Mouse (Mus musculus): Measurements from ENCODE around the gene Svs5.

Gene Svs5

GRCm38 (mm10) chr2:164377478-164378426, 45.2 kb downstream of the Svs5 start:
- DNase-seq (ENCODE audit: extremely low read depth, insufficient read length, low spot score), result peak; percentile 43

- no peak for DNase-seq (ENCODE audit: extremely low read depth, insufficient read length, low spot score)
Measured at GRCm38 (mm10) chr2:164381726-164382125, 49.2 kb downstream of the Svs5 start.

DNA sequence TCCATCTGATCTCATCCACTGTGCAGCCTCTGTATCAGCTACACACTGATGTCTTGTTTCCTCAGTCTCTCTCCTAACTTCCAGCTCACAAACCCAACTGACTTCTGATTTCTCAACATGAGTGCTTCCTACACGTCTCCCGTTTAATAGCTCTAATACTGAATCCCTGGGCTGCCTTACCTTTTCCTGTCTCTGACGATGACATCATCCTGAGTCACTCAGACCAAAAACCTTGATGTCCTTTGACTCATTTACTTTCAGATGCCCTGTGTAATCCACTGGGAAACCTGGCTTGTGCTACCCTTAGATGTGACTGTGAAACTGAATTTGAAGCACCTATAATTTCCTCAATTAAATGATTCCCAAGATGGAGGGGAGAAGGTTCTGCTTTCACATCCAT, 50.4 kb downstream of the Svs5 start:
- no peak for DNase-seq (ENCODE audit: extremely low read depth, insufficient read length, low spot score)

Measured in 3134 (cell line).